In the genomic region with DNA sequence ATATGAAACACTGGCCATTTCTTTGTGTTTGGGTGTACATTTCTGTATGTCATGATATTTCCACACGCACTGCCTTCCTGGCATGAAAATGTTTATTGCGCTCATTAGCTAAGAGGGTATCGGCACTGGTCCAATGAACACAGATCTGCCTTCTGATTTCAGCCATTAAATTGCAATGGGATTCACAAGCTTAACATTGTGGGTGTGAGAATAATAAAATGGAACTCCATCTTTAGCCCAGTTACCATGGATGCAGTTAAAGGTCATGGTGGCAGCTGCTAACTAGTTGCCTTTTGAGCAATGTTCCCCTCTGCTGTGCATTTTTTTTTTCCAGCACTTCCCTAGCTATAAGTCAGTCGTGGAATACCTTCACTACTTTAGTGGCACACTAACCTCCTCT, we compare ENCODE assay signal across 15 mouse cellular contexts.
DNase-seq lines count a peak whose midpoint lies in the region; ATAC-seq and TF ChIP-seq lines count a peak whose summit lies in the region.
"Had no signal": no experiment of that assay in that cellular context is flagged by ENCODE, and none has a peak within 500 bp of the region (broad histone marks: within the 10 kb centered on the region; RNA-seq: fewer than 3 reads in every experiment).

No protein-coding gene starts in this region.

- TF ChIP-seq CTCF in midbrain, postnatal 0 days (IDR thresholded peaks at IDR 0.05) = no peak

- H3K4me2 ChIP-seq in midbrain, postnatal 0 days (ENCODE audit: low read depth, low read length, poor library complexity, severe bottlenecking) = 0 out of 2 replicates have a peak overlapping the region, but pooled peaks have one; percentile 21
- no peak overlapping the region; the same call in 1 of the 2 replicates for H3K4me2 ChIP-seq in midbrain, embryonic 16.5 days (ENCODE audit: low read length)
- H3K4me2 ChIP-seq: kidney, embryonic 15.5 days; midbrain, embryonic 12.5 days had no signal

- no peak for ATAC-seq in midbrain, postnatal 0 days (ENCODE audit: low FRiP score)
- ATAC-seq in midbrain, embryonic 16.5 days = no peak
- ATAC-seq: inflammation-experienced regulatory T-cells, adult 6 months had no signal

- no peak overlapping the region for H3K4me3 ChIP-seq in midbrain, postnatal 0 days (ENCODE audit: low read depth, low read length)
- no peak overlapping the region for H3K4me3 ChIP-seq in midbrain, embryonic 16.5 days (ENCODE audit: low read depth, low read length)
- H3K4me3 ChIP-seq: kidney, embryonic 15.5 days; midbrain, embryonic 12.5 days had no signal

- peak; percentile 31 to 33 for DNase-seq in cerebellum, postnatal 10 days
- no peak for DNase-seq in cerebellum, adult 11 months
- peak; percentile 29 for DNase-seq in midbrain, postnatal 0 days (ENCODE audit: low spot score)
- peak; percentile 27 for DNase-seq in layer of hippocampus, adult 9-11 months
- no peak for DNase-seq in right cerebral cortex, postnatal 14 days
- no peak for DNase-seq in T-cell, adult 2 months (ENCODE audit: low spot score)
- no peak for DNase-seq in kidney, adult 9 months
- DNase-seq: cerebellum, adult 18-20 months; right cerebral cortex, postnatal 25 days; thymus, adult 18-20 months had no signal

- 58% methylated on average over 4 of the region's 4 CpGs for WGBS in midbrain, postnatal 0 days
- 49% methylated on average over 4 of the region's 4 CpGs for WGBS in midbrain, embryonic 16.5 days

- no peak overlapping the region for H3K27ac ChIP-seq in midbrain, postnatal 0 days (ENCODE audit: low read depth, low read length)
- no peak overlapping the region for H3K27ac ChIP-seq in midbrain, embryonic 16.5 days (ENCODE audit: low read length)
- H3K27ac ChIP-seq: kidney, embryonic 15.5 days; midbrain, embryonic 12.5 days had no signal

- no peaks in the 10 kb centered on the region for H3K36me3 ChIP-seq in midbrain, postnatal 0 days (ENCODE audit: insufficient read depth, low read length)
- no peaks in the 10 kb centered on the region for H3K36me3 ChIP-seq in midbrain, embryonic 16.5 days (ENCODE audit: control insufficient read depth, insufficient read depth, low read length)
- H3K36me3 ChIP-seq: kidney, embryonic 15.5 days; midbrain, embryonic 12.5 days had no signal

- H3K9ac ChIP-seq in midbrain, postnatal 0 days (replicated peaks; ENCODE audit: low read length, poor library complexity, severe bottlenecking) = no peak overlapping the region
- H3K9ac ChIP-seq in midbrain, embryonic 16.5 days (ENCODE audit: low read depth, low read length) = no peak overlapping the region
- H3K9ac ChIP-seq: kidney, embryonic 15.5 days; midbrain, embryonic 12.5 days had no signal

- H3K4me1 ChIP-seq in midbrain, postnatal 0 days (ENCODE audit: insufficient read depth, low read length) = no peaks in the 10 kb centered on the region
- peaks cover 9% of the 10 kb centered on the region for H3K4me1 ChIP-seq in midbrain, embryonic 16.5 days (ENCODE audit: control insufficient read depth, insufficient read depth, low read length)

- H3K9me3 ChIP-seq in midbrain, postnatal 0 days (ENCODE audit: low read length) = no peaks in the 10 kb centered on the region
- H3K9me3 ChIP-seq in midbrain, embryonic 16.5 days (replicated peaks; ENCODE audit: control insufficient read depth, low read length, poor library complexity, severe bottlenecking) = no peaks in the 10 kb centered on the region
- H3K9me3 ChIP-seq: kidney, embryonic 15.5 days; midbrain, embryonic 12.5 days had no signal

- H3K27me3 ChIP-seq in midbrain, postnatal 0 days (ENCODE audit: insufficient read depth, low read length) = no peaks in the 10 kb centered on the region
- H3K27me3 ChIP-seq in midbrain, embryonic 16.5 days (ENCODE audit: control insufficient read depth, insufficient read depth, low read depth, low read length) = no peaks in the 10 kb centered on the region
- H3K27me3 ChIP-seq: CH12.LX; kidney, embryonic 15.5 days; midbrain, embryonic 12.5 days had no signal

Comparison
In these comparisons a context has a peak if more than half of its experiments do, and no peak if none do; other contexts are left out.
1. DNase-seq: peak in cerebellum, postnatal 10 days (2 of 2), midbrain, postnatal 0 days (single experiment) and layer of hippocampus, adult 9-11 months (single experiment); none in cerebellum, adult 11 months (single experiment), right cerebral cortex, postnatal 14 days (single experiment), T-cell, adult 2 months (single experiment) and kidney, adult 9 months (single experiment).